Mouse (Mus musculus) ovary, postnatal 36 days (tissue): ENCODE measurements around the gene Pla2g2f.
A peak's percentile ranks its signal among the peaks of the same experiment; 100 is the strongest.

Source experiments
- DNase-seq: peaks from one replicate; pipeline ENCODE4 v3.0.0; 2022; ENCODE audit warnings: low spot score, mixed read lengths

The Pla2g2f gene

DNA sequence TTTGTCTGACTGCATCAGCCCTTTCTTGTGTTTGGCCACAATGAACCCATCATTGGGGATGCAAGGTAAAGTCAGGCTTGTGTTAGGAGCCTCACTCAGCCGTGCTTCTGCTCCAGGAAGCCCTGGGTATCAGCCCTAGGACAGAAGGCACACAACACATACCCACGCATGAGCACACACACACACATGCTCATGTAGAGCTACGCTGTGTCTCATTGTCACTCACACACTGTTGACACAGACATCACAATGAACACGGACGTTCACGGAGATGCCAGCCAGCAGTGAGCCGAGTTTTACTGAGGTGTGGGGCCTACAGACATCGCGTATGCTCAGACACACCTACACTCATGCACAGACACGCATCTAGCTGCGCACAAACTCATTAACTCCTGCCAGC, 1.4 kb downstream of the Pla2g2f start:
- DNase-seq = no peak

DNA sequence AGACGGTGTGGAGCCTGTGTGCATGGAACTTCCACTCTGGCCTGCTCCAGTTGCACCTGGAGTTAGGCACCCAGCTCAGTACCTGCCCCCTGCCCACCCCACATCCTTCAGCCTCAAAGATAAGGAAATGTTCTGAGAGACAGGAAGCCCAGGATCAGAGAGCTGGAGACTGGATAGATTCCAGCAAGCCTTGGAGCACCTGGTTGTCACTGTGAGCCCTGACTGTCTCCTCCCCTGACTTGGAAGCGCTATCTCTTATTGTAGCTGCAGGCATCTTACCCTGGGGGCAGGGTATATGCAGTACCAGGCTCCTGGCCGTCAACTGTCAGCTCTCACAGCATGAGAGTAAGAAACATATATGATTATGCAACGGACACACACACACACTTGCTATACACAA, 2.0 kb downstream of the Pla2g2f start:
- DNase-seq = no peak

DNA sequence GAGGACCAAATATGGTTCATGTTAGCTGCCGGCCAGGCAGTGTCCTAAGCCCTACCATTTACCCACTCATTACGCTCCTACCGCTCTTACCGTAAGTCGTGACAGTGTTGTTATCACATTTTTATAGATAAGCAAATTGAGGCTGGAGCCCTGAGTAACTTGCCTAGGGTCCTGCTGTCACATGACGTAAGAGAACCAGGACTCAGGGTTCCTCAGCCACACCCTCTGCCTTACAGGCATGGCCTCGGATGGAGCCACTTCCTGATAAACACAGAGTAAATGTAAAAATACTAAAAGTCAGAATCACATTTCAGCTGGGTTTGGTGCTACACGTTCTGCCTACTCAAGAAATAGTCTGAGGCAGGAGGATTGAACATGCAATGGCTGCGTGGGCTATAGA, 3.0 kb downstream of the Pla2g2f start:
- no peak for DNase-seq

DNA sequence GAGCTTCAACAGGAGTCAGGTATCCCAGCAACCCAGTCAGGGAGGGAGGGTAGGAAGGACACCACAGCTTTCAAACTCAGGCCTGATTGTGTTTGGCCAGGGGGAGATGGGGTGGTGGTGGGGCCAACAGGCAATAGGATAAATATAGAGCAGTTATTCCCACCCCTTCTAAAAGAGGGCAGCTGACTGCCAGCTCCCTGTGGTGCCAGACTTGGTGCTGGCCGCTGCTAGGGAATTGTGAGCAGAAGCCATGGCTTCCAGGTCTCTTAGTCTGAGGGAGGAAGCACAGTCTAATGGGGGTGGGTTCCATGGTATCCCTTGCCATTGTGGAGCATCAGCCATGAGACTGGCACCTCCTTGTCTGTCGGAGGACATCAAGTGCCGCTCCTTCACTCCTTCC, 3.8 kb downstream of the Pla2g2f start:
- DNase-seq = no peak

- no peak for DNase-seq
Observed at GRCm38 (mm10) chr4:138752603-138753002, 4.8 kb downstream of the Pla2g2f start.

DNA sequence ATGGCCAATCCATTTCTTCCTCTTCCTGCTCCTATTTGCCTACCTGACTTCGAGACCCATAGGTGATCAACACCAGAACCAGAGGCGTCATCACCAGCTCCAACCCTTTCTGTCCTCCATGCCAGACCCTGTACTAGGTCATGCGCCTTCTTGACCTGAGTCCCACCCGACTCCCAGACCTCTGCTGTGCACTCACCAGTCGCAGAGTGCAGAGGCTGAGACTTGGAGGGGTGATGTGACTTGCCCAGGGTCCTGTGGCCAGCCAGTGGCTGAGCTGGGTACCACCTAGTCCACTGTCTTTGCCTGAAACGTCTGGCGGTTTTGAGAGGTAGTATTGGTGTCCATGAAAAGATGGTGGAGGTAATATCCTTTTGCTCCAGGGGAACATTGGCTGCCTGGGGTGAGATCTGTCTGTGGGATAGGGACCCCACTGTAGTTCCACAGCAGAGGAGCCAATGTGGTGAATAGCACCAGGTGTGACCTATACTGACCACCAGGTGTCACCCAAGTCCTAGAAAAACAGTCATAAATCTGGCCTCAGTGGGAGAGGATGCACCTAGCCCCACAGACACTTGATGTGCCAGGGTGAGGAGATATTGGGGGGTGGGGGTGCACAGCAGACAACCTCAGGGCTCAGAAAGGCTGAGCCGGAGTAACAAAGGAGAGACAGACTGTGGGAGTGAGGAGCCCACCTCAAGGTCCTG, 8.9 kb downstream of the Pla2g2f start:
- peak; percentile 25 for DNase-seq

GRCm38 (mm10) chr4:138747851-138748250, 9.6 kb downstream of the Pla2g2f start:
- DNase-seq = no peak

- no peak for DNase-seq
Observed at GRCm38 (mm10) chr4:138746866-138747265, 10.6 kb downstream of the Pla2g2f start.

- no peak for DNase-seq
Observed at GRCm38 (mm10) chr4:138745884-138746283, 11.5 kb downstream of the Pla2g2f start.

GRCm38 (mm10) chr4:138739136-138739851, 18.1 kb downstream of the Pla2g2f start:
- no peak for DNase-seq

GRCm38 (mm10) chr4:138737031-138737430, 20.4 kb downstream of the Pla2g2f start, which contains the start of gene Ubxn10:
Ubxn10 (minus strand) TSS chr4:138737167.
- no peak for DNase-seq

DNA sequence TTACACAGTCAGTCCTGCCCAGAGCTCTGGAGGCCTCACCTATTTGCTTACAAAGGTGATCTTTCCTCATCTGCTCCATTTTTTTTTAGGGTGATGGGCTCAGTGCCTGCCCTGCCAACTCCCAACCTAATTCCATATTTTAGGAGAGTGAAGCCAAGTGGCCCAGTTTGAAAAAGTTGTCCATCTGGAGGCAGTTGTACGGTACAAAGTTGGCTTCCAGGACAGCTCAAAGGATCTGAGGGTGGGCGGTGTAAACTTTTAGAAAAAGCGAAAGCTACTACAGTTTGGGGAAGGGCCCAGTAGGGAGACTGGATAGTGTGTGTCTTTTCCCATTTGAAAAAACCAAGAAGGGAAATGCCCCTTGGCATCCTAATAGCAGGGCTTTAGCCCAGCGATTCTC, 22.6 kb downstream of the Pla2g2f start:
- DNase-seq = no peak

- no peak for DNase-seq
Observed at GRCm38 (mm10) chr4:138734105-138734504, 23.3 kb downstream of the Pla2g2f start.

GRCm38 (mm10) chr4:138729018-138729703, 28.3 kb downstream of the Pla2g2f start:
- DNase-seq = no peak

DNA sequence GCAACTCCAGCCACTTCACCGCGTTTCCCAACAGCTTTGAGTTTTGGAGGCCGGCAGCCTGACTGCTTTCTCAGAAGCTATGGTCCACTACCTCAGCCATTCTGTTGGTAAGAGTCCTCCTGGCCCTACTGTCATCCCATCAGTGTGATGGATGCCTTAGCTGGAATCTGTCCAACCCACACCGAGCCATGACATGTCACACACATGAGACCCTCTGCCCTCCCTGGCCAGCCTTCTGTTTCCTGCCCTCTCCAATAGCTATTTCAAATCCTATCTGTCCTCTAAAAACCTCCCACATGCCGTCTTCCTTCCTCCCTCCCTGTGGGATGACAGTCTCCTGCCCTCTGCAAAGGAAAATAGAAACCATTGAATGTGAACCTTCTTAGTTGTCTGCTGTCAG, 31.7 kb downstream of the Pla2g2f start:
- DNase-seq = no peak

- DNase-seq = peak; percentile 77
Observed at GRCm38 (mm10) chr4:138725127-138725461, 32.3 kb downstream of the Pla2g2f start.

DNA sequence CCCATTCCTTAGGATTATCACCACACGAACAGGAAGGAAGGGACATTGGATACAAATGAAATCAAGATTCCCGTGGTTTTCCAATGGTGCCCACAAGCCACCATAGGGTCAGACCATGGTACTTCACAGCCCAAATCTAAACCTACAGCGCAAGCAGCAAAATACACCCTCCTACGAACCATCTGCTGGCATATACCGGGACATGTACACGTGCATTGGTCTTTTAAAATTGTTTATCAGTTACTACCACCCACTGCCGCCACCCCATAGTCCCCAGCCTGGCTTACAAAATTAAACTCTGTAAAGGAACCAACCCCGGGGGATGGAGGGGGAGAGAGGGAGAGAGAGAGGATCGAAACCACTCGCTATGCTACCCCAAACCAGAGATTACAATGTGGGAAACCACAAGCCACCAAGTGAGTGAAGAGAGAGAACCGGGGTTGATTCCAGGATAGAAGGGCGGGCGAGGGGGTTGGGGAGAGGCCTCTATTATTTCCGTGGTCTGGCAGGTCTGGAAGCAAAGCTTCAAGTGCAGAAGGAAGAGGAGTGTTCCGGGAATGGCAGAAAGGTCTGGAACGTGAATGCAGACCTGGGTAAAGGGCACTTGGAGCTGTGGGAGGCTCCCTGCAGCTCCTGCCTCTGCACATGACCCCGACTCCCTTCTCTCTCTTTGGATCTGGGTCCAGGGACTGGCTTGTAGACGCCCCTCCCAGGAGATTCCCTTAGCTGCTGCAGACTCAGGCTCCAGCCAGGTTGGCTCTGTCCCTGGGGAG, 32.9 kb downstream of the Pla2g2f start, which contains the start of gene Pla2g2c:
Gene Pla2g2c (plus strand): TSS at position 439 of the 773 bp plus-strand sequence.
- no peak for DNase-seq

GRCm38 (mm10) chr4:138723493-138724281, 33.7 kb downstream of the Pla2g2f start:
- no peak for DNase-seq

- no peak for DNase-seq
Observed at GRCm38 (mm10) chr4:138719264-138719596, 38.2 kb downstream of the Pla2g2f start.

DNA sequence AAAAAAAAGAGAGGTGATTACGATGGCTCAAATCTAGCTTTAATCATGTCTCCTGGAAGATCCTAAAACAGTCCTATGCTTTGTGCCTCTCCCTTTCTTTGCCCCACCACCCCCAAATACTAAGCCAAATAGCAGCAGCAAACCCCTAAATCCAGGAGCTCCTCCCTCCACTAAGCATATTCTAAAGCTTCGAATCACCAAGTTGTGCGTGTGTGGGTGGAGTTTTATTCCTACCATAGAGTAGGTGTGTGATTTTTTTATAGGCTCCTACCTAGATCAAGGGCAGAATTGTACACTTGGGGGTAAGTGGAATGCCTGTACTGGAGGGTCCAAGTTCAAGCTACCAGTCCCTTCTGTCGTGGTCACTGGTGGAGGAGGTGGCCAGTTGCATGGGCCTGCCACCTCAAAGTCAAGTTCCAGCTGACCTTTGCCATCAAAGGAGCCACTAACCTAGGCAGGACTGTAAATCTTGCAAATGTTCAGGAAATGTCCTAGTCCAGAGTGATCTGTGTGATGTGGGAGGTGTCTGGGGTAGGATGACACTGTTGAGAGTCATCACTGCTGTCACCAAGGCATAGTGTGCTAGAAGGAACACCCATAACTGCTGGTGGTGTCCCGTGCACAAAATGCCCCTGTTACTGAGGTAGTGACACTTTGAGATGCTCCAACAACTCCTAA, 38.7 kb downstream of the Pla2g2f start:
- no peak for DNase-seq

- no peak for DNase-seq
Observed at GRCm38 (mm10) chr4:138716697-138717096, 40.7 kb downstream of the Pla2g2f start.
